ENCODE assay signal across 23 mouse cellular contexts in genomic region chr2:115318551-115318950, GRCm38 (mm10).
"Had no signal": no experiment of that assay in that cellular context is flagged by ENCODE, and none has a peak within 500 bp of the region (broad histone marks: within the 10 kb centered on the region; RNA-seq: fewer than 3 reads in every experiment).

No protein-coding gene starts in this region.

- ATAC-seq: hindbrain, postnatal 0 days; intestine, embryonic 16.5 days; liver, embryonic 12.5 days had no signal

- H3K4me1 ChIP-seq: heart, embryonic 13.5 days; heart, embryonic 15.5 days; hindbrain, embryonic 13.5 days; hindbrain, embryonic 15.5 days; limb, embryonic 15.5 days; liver, embryonic 12.5 days had no signal

- DNase-seq: gastrocnemius, postnatal 14 days; gastrocnemius, postnatal 36 days; heart, adult 11 months; heart, adult 2 months; heart, postnatal 14 days; heart, postnatal 36 days; kidney, adult 11 months; kidney, adult 2 months; kidney, postnatal 14 days; kidney, postnatal 36 days; layer of hippocampus, adult 9-11 months; layer of hippocampus, postnatal 36 days; left cerebral cortex, postnatal 4 days had no signal

- H3K9ac ChIP-seq: heart, embryonic 13.5 days; heart, embryonic 15.5 days; hindbrain, embryonic 13.5 days; hindbrain, embryonic 15.5 days; limb, embryonic 12.5 days; limb, embryonic 15.5 days; liver, embryonic 12.5 days had no signal

- H3K9me3 ChIP-seq: heart, embryonic 13.5 days; heart, embryonic 15.5 days; hindbrain, embryonic 15.5 days; limb, embryonic 15.5 days; liver, embryonic 12.5 days had no signal

- H3K4me2 ChIP-seq: heart, embryonic 11.5 days; heart, embryonic 13.5 days; heart, embryonic 15.5 days; hindbrain, embryonic 13.5 days; hindbrain, embryonic 15.5 days; limb, embryonic 12.5 days; limb, embryonic 15.5 days; liver, embryonic 12.5 days had no signal

- H3K36me3 ChIP-seq: heart, embryonic 13.5 days; heart, embryonic 15.5 days; hindbrain, embryonic 13.5 days; hindbrain, embryonic 15.5 days; limb, embryonic 12.5 days; limb, embryonic 15.5 days; liver, embryonic 12.5 days had no signal

- H3K27ac ChIP-seq: heart, adult 2 months; heart, embryonic 13.5 days; heart, embryonic 15.5 days; hindbrain, embryonic 13.5 days; hindbrain, embryonic 15.5 days; hindbrain, postnatal 0 days; limb, embryonic 12.5 days; limb, embryonic 15.5 days; liver, embryonic 12.5 days had no signal

- H3K27me3 ChIP-seq: heart, embryonic 13.5 days; heart, embryonic 15.5 days; hindbrain, embryonic 13.5 days; hindbrain, embryonic 15.5 days; limb, embryonic 12.5 days; limb, embryonic 15.5 days; liver, embryonic 12.5 days had no signal

- H3K4me3 ChIP-seq: heart, adult 2 months; heart, embryonic 13.5 days; heart, embryonic 15.5 days; hindbrain, embryonic 13.5 days; hindbrain, embryonic 15.5 days; limb, embryonic 12.5 days; limb, embryonic 15.5 days; liver, embryonic 12.5 days had no signal
